Mouse (Mus musculus): ENCODE data around the gene Opn3. TPM values are rescaled to one million over a fixed set of nuclear protein-coding genes. Genes with fewer than 3 reads are reported as not detected.

Gene Opn3
- total RNA-seq, 1 experiment: 1.5 TPM

GRCm38 (mm10) chr1:175670042-175670441 is 22.5 kb downstream of the Opn3 start:
- TF ChIP-seq HCFC1 (IDR thresholded peaks at IDR 0.05; ENCODE audit: borderline replicate concordance, insufficient read depth, low read length) (no peak), MAFK (IDR thresholded peaks at IDR 0.05; ENCODE audit: insufficient read depth, low read depth, low read length) (peak; percentile 33; the same call in 1 of the 2 replicates)
- no peak overlapping the region for H3K9ac ChIP-seq (ENCODE audit: insufficient read depth, low read depth, low read length, poor library complexity, severe bottlenecking)
- DNase-seq (ENCODE audit: low read depth, low spot score): no peak
- no peak overlapping the region for H3K27ac ChIP-seq (ENCODE audit: insufficient read depth, low read depth, low read length, poor library complexity, severe bottlenecking)
- peaks cover 0 to 2% of the 10 kb centered on the region in 2 experiments; a peak in 1 of 4 replicates for H3K4me1 ChIP-seq (ENCODE audit: control insufficient read depth in 2 of 2, insufficient read depth in 2 of 2, low read length in 2 of 2, poor library complexity in 1 of 2)
- in situ Hi-C loops (cut with MboI; ENCODE audit: low sequenced_read_pairs in 2 of 2, unreplicated experiment in 2 of 2): no loop called here
- no peak overlapping the region for H3K4me3 ChIP-seq (ENCODE audit: insufficient read depth in 1 of 2, low read depth in 1 of 2, low read length in 2 of 2, poor library complexity in 1 of 2, severe bottlenecking in 1 of 2)
- H3K9me3 ChIP-seq (ENCODE audit: control insufficient read depth, insufficient read depth, low read depth, low read length): no peaks in the 10 kb centered on the region
- H3K36me3 ChIP-seq (ENCODE audit: control insufficient read depth, insufficient read depth, low read length, poor library complexity, severe bottlenecking): no peaks in the 10 kb centered on the region

GRCm38 (mm10) chr1:175669456-175669855 is 23.1 kb downstream of the Opn3 start:
- in situ Hi-C loops (cut with MboI; ENCODE audit: low sequenced_read_pairs in 2 of 2, unreplicated experiment in 2 of 2): no loop called here

GRCm38 (mm10) chr1:175668666-175669405 is 23.7 kb downstream of the Opn3 start:
- no peak overlapping the region for H3K4me3 ChIP-seq (ENCODE audit: insufficient read depth in 1 of 2, low read depth in 1 of 2, low read length in 2 of 2, poor library complexity in 1 of 2, severe bottlenecking in 1 of 2)
- H3K27ac ChIP-seq (ENCODE audit: insufficient read depth, low read depth, low read length, poor library complexity, severe bottlenecking): no peak overlapping the region
- no peaks in the 10 kb centered on the region for H3K36me3 ChIP-seq (ENCODE audit: control insufficient read depth, insufficient read depth, low read length, poor library complexity, severe bottlenecking)
- H3K9ac ChIP-seq (ENCODE audit: insufficient read depth, low read depth, low read length, poor library complexity, severe bottlenecking): no peak overlapping the region
- in situ Hi-C loops (cut with MboI; ENCODE audit: low sequenced_read_pairs in 2 of 2, unreplicated experiment in 2 of 2): no loop called here
- DNase-seq (ENCODE audit: low read depth, low spot score): no peak
- H3K9me3 ChIP-seq (ENCODE audit: control insufficient read depth, insufficient read depth, low read depth, low read length): no peaks in the 10 kb centered on the region
- TF ChIP-seq ZNF384 (IDR thresholded peaks at IDR 0.05; ENCODE audit: low read depth, low read length): no peak
- TF ChIP-seq HCFC1 (IDR thresholded peaks at IDR 0.05; ENCODE audit: borderline replicate concordance, insufficient read depth, low read length): no peak
- no peak for TF ChIP-seq CHD2 (IDR thresholded peaks at IDR 0.05; ENCODE audit: low read depth, low read length)
- TF ChIP-seq ZC3H11A (IDR thresholded peaks at IDR 0.05; ENCODE audit: borderline replicate concordance, low read depth, low read length): no peak
- no peak for TF ChIP-seq MAFK (IDR thresholded peaks at IDR 0.05; ENCODE audit: insufficient read depth, low read depth, low read length)
- H3K4me1 ChIP-seq (ENCODE audit: control insufficient read depth in 2 of 2, insufficient read depth in 2 of 2, low read length in 2 of 2, poor library complexity in 1 of 2): peaks cover 0 to 2% of the 10 kb centered on the region in 2 experiments; a peak in 1 of 4 replicates

More at GRCm38 (mm10) chr1:175669456-175669855, 23.1 kb downstream of the Opn3 start:
- no peak for TF ChIP-seq ZC3H11A (IDR thresholded peaks at IDR 0.05; ENCODE audit: borderline replicate concordance, low read depth, low read length)
- no peak for TF ChIP-seq ZNF384 (IDR thresholded peaks at IDR 0.05; ENCODE audit: low read depth, low read length)
- TF ChIP-seq CHD2 (IDR thresholded peaks at IDR 0.05; ENCODE audit: low read depth, low read length): no peak
- no peak for TF ChIP-seq MAFK (IDR thresholded peaks at IDR 0.05; ENCODE audit: insufficient read depth, low read depth, low read length)
- TF ChIP-seq HCFC1 (IDR thresholded peaks at IDR 0.05; ENCODE audit: borderline replicate concordance, insufficient read depth, low read length): no peak
- Histone ChIP-seq H3K9ac (ENCODE audit: insufficient read depth, low read depth, low read length, poor library complexity, severe bottlenecking) (no peak overlapping the region), H3K27ac (ENCODE audit: insufficient read depth, low read depth, low read length, poor library complexity, severe bottlenecking) (no peak overlapping the region), H3K36me3 (ENCODE audit: control insufficient read depth, insufficient read depth, low read length, poor library complexity, severe bottlenecking) (no peaks in the 10 kb centered on the region), H3K4me1 (ENCODE audit: control insufficient read depth in 2 of 2, insufficient read depth in 2 of 2, low read length in 2 of 2, poor library complexity in 1 of 2) (peaks cover 0 to 2% of the 10 kb centered on the region in 2 experiments; a peak in 1 of 4 replicates), H3K9me3 (ENCODE audit: control insufficient read depth, insufficient read depth, low read depth, low read length) (no peaks in the 10 kb centered on the region), H3K4me3 (ENCODE audit: insufficient read depth in 1 of 2, low read depth in 1 of 2, low read length in 2 of 2, poor library complexity in 1 of 2, severe bottlenecking in 1 of 2) (no peak overlapping the region)
- DNase-seq (ENCODE audit: low read depth, low spot score): no peak

- Histone ChIP-seq H3K36me3 (ENCODE audit: control insufficient read depth, insufficient read depth, low read length, poor library complexity, severe bottlenecking) (no peaks in the 10 kb centered on the region), H3K27ac (ENCODE audit: insufficient read depth, low read depth, low read length, poor library complexity, severe bottlenecking) (no peak overlapping the region), H3K4me3 (ENCODE audit: insufficient read depth in 1 of 2, low read depth in 1 of 2, low read length in 2 of 2, poor library complexity in 1 of 2, severe bottlenecking in 1 of 2) (no peak overlapping the region), H3K9me3 (ENCODE audit: control insufficient read depth, insufficient read depth, low read depth, low read length) (no peaks in the 10 kb centered on the region), H3K4me1 (ENCODE audit: control insufficient read depth in 2 of 2, insufficient read depth in 2 of 2, low read length in 2 of 2, poor library complexity in 1 of 2) (no peaks in the 10 kb centered on the region), H3K9ac (ENCODE audit: insufficient read depth, low read depth, low read length, poor library complexity, severe bottlenecking) (no peak overlapping the region)
- DNase-seq (ENCODE audit: low read depth, low spot score): no peak
- no peak for TF ChIP-seq ZNF384 (IDR thresholded peaks at IDR 0.05; ENCODE audit: low read depth, low read length)
- TF ChIP-seq ZC3H11A (IDR thresholded peaks at IDR 0.05; ENCODE audit: borderline replicate concordance, low read depth, low read length): no peak
- no peak for TF ChIP-seq HCFC1 (IDR thresholded peaks at IDR 0.05; ENCODE audit: borderline replicate concordance, insufficient read depth, low read length)
- in situ Hi-C loops (cut with MboI; ENCODE audit: low sequenced_read_pairs in 2 of 2, unreplicated experiment in 2 of 2): no loop called here
Observed at GRCm38 (mm10) chr1:175659900-175660299, 32.7 kb downstream of the Opn3 start.
